Mouse (Mus musculus) liver, postnatal 0 days (tissue): ENCODE measurements around the gene Sdk1. TPM values are rescaled to one million over a fixed set of nuclear protein-coding genes. Genes with fewer than 3 reads are reported as not detected.

Source experiments
- ATAC-seq: fragments of 200-750 bp; cut with Nextera tagmentation; 2 replicates; pipeline ENCODE4 v1.8.0; 2017; ENCODE audit warnings: mild to moderate bottlenecking, moderate library complexity
- DNase-seq: peaks from one replicate; pipeline ENCODE4 v3.0.0-alpha.2; 2016
- H3K27ac ChIP-seq: fragments of 300-500 bp; sonication (generic); 2 replicates; pipeline ENCODE4 v1.5.1; 2014; ENCODE audit warnings: antibody characterized with exemption, moderate library complexity, mild to moderate bottlenecking, low read depth
- H3K27me3 ChIP-seq: fragments of 300-500 bp; sonication (generic); 2 replicates; pipeline ENCODE4 v1.6.1; 2014; ENCODE audit warnings: low read length, control low read depth, mixed read lengths; ENCODE audit not compliant: insufficient read depth
- H3K36me3 ChIP-seq: fragments of 300-500 bp; sonication (generic); replicated peaks from 2 replicates; pipeline ENCODE4 v1.6.1; 2014; ENCODE audit warnings: mild to moderate bottlenecking, control low read depth, low read length, moderate library complexity, mixed read lengths; ENCODE audit not compliant: insufficient read depth
- H3K4me1 ChIP-seq: fragments of 300-500 bp; sonication (generic); 2 replicates; pipeline ENCODE4 v1.6.1; 2014; ENCODE audit warnings: antibody characterized with exemption, mild to moderate bottlenecking, control low read depth; ENCODE audit not compliant: insufficient read depth
- H3K4me2 ChIP-seq: fragments of 300-500 bp; sonication (generic); 2 replicates; pipeline ENCODE4 v1.6.1; 2014; ENCODE audit warnings: low read depth, mild to moderate bottlenecking, low read length, moderate library complexity, mixed read lengths
- H3K4me3 ChIP-seq: fragments of 300-500 bp; sonication (generic); 2 replicates; pipeline ENCODE4 v1.5.1; 2014; ENCODE audit warnings: low read depth, low read length
- H3K9ac ChIP-seq: fragments of 300-500 bp; sonication (generic); replicated peaks from 2 replicates; pipeline ENCODE4 v1.6.1; 2014; ENCODE audit warnings: mild to moderate bottlenecking, moderate library complexity
- H3K9me3 ChIP-seq: fragments of 300-500 bp; sonication (generic); 2 replicates; pipeline ENCODE4 v1.6.1; 2016; ENCODE audit warnings: mild to moderate bottlenecking, control low read depth, low read length, mixed read lengths
- CTCF ChIP-seq: sonication (generic); IDR thresholded peaks from 2 replicates; pipeline ENCODE4 v1.5.1; 2016; ENCODE audit warnings: antibody characterized with exemption, low read depth
- EP300 ChIP-seq: IDR thresholded peaks from 2 replicates; pipeline ENCODE4 v1.6.1; 2016; ENCODE audit warnings: antibody characterized with exemption, low read depth, mild to moderate bottlenecking
- WGBS: fragments of 180-500 bp; shearing (Covaris S2); extraction: QIAGEN DNeasy Blood & Tissue Kit; methylation state at CpG from one replicate; pipeline ENCODE4 v1.1.7; 2014; ENCODE audit not compliant: insufficient replicate concordance; 5-methylcytosine and 5-hydroxymethylcytosine counted together
- polyA plus RNA-seq: library from polyadenylated mRNA; unstranded; fragments of >200 nt; fragmentation: Nextera tagmentation; extraction: Ambion mirVana; gene quantifications from 2 replicates; pipeline ENCODE4 v1.2.1, GENCODE M21; 2015

Gene Sdk1
- polyA plus RNA-seq, 1 experiment from 2014 or later: 0.06 TPM

DNA sequence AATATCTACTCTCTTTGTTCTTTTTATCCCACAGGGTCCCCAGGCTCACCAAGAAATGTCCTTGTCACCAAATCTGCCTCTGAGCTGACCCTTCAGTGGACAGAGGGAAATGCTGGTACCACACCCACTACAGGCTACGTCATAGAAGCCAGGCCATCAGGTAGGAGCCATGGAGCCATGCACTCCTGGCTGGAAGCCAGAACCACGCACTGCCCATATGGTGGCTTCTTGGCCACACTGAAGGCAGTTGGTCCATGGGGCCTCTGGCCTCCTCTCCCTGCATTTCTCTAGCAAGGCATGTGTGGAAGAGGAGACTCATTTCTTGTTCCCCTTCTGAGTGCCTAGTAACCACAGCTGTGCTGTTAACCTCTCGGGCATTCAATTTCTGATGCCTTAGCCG, 932.3 kb downstream of the Sdk1 start:
- Histone ChIP-seq H3K9me3 (no peaks in the 10 kb centered on the region), H3K9ac (no peak overlapping the region), H3K36me3 (no peaks in the 10 kb centered on the region), H3K4me3 (no peak overlapping the region), H3K4me2 (no peak overlapping the region), H3K27me3 (no peaks in the 10 kb centered on the region), H3K4me1 (no peaks in the 10 kb centered on the region), H3K27ac (no peak overlapping the region)
- ATAC-seq (no peak), DNase-seq (no peak)
- TF ChIP-seq EP300: no peak
- TF ChIP-seq CTCF: no peak
- 79% methylated on average over 4 of the region's 4 CpGs for WGBS

DNA sequence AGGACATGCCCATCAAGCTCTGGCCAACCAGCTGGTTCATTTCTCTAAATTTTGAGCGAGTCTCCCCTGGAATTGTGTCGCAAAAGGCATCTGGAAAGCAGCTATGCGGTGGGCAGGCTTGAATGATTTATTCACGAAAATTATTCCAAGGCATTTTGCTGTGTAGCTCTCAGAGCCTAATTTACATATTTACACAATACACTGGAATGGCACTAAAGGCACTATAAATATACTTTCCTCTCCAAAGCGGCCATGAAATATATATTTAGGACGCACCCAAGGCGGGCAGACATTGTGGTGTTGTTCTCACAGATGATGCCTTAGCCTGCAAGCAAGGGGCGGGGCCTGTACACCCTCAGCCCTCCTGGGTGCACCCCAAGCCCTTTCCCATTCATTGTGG, 936.9 kb downstream of the Sdk1 start:
- Histone ChIP-seq H3K27me3 (no peaks in the 10 kb centered on the region), H3K27ac (no peak overlapping the region), H3K9ac (no peak overlapping the region), H3K4me1 (no peaks in the 10 kb centered on the region), H3K9me3 (no peaks in the 10 kb centered on the region), H3K36me3 (no peaks in the 10 kb centered on the region), H3K4me3 (no peak overlapping the region), H3K4me2 (no peak overlapping the region)
- ATAC-seq (no peak), DNase-seq (no peak)
- no peak for TF ChIP-seq CTCF
- TF ChIP-seq EP300: no peak
- 78% methylated on average over 8 of the region's 8 CpGs for WGBS

DNA sequence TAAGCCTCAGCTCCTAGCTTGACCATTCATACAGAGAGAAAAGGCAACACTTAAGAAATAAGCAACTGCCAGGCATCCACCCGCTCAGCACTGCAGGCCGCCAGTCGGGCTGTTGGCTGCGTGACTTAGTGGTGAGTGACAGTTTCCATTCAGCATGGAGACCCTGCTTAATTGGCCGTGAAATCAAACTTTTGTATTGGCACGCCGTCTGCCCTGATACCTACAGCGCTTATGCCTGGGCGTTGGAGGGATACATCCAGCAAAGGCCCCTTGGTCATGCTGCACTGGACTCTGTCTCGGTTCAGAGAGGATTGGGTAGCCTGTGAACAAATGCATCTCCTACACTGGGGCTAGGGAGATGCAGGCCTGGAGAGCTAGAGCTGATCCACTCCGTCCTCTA, 938.0 kb downstream of the Sdk1 start:
- H3K27ac ChIP-seq: no peak overlapping the region
- no peaks in the 10 kb centered on the region for H3K4me1 ChIP-seq
- 79% methylated on average over 11 of the region's 11 CpGs for WGBS
- H3K4me3 ChIP-seq: no peak overlapping the region
- no peak overlapping the region for H3K9ac ChIP-seq
- H3K27me3 ChIP-seq: no peaks in the 10 kb centered on the region
- H3K4me2 ChIP-seq: no peak overlapping the region
- TF ChIP-seq CTCF (no peak), EP300 (no peak)
- H3K36me3 ChIP-seq: no peaks in the 10 kb centered on the region
- ATAC-seq (no peak), DNase-seq (no peak)
- H3K9me3 ChIP-seq: no peaks in the 10 kb centered on the region

DNA sequence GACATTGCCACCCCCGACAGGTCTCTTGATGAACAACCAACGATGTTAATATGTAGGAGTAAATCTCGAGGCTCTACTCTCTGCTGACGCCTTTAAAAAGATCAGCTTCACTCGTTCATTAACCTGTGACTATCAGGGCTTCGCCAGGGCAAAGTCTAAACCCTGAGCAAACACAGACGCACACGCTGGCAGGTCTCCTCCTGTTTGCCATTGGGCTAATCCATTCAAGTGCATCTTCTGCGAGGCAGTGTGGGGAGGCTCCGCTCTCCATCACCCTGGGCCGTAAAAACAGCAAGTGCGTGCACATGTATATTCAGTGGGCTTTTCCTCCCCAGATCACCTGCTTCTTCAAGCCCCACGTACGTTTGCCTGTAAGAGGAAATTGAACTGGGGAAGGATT, 940.6 kb downstream of the Sdk1 start:
- 56% methylated on average over 14 of the region's 14 CpGs for WGBS
- no peak overlapping the region for H3K9ac ChIP-seq

DNA sequence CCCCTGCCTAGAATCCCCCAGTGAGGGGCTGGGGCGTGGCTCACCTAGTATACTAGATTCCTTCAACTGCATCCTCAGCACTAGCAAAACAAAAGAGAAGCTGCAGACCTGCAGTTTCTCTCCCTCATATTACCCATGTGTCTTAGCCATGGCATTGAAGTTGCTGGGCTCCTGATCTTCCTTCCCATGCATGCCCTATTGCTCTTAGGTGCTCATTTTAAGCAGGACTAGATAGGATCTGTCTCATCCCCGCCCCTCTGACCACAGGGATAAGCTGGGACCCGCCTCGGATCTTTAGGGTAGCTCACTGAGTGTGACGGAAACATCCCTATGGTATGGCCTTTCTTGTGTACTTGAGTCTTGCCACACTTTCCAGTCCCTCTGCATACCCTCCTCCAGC, 947.5 kb downstream of the Sdk1 start:
- no peak for DNase-seq
- no peaks in the 10 kb centered on the region for H3K36me3 ChIP-seq
- 65% methylated on average over 5 of the region's 5 CpGs for WGBS

More for the DNA sequence above, 940.6 kb downstream of the Sdk1 start:
- peak; percentile 48 for DNase-seq
- H3K27ac ChIP-seq: no peak overlapping the region
- ATAC-seq: peak; percentile 74
- no peaks in the 10 kb centered on the region for H3K36me3 ChIP-seq
- TF ChIP-seq EP300 (no peak), CTCF (no peak)
- no peaks in the 10 kb centered on the region for H3K9me3 ChIP-seq
- H3K4me1 ChIP-seq: no peaks in the 10 kb centered on the region
- no peak overlapping the region for H3K4me3 ChIP-seq
- no peaks in the 10 kb centered on the region for H3K27me3 ChIP-seq
- no peak overlapping the region for H3K4me2 ChIP-seq

DNA sequence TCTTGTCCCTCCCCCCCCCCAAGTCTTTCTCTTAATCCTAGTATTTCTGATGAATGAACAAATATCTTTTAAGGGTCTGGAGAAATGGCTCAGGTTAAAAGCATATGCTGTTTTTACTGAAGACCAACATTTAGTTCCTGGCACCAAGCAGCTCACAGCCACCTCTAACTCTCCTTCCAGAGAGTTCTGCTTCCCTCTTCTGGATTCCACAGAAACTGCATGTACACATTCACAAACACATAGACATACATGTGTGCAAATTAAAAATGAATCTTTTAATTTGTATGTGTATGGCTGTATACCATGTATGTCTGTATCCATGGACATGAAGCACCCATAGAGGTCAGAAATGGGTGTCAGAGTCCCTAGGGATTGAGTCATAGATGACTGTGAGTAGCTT, 968.6 kb downstream of the Sdk1 start:
- no peaks in the 10 kb centered on the region for H3K9me3 ChIP-seq
- no peak overlapping the region for H3K4me3 ChIP-seq
- H3K4me1 ChIP-seq: no peaks in the 10 kb centered on the region
- no peak for ATAC-seq
- no peak overlapping the region for H3K9ac ChIP-seq
- H3K36me3 ChIP-seq: no peaks in the 10 kb centered on the region
- DNase-seq: no peak
- no peaks in the 10 kb centered on the region for H3K27me3 ChIP-seq
- TF ChIP-seq CTCF: peak; percentile 45
- no peak for TF ChIP-seq EP300
- no peak overlapping the region for H3K4me2 ChIP-seq
- no peak overlapping the region for H3K27ac ChIP-seq

More for the DNA sequence above, 947.5 kb downstream of the Sdk1 start:
- no peak overlapping the region for H3K4me3 ChIP-seq
- no peaks in the 10 kb centered on the region for H3K9me3 ChIP-seq
- H3K4me1 ChIP-seq: no peaks in the 10 kb centered on the region
- no peaks in the 10 kb centered on the region for H3K27me3 ChIP-seq
- H3K4me2 ChIP-seq: no peak overlapping the region
- ATAC-seq: no peak
- H3K27ac ChIP-seq: no peak overlapping the region
- H3K9ac ChIP-seq: no peak overlapping the region
- TF ChIP-seq CTCF (no peak), EP300 (no peak)

DNA sequence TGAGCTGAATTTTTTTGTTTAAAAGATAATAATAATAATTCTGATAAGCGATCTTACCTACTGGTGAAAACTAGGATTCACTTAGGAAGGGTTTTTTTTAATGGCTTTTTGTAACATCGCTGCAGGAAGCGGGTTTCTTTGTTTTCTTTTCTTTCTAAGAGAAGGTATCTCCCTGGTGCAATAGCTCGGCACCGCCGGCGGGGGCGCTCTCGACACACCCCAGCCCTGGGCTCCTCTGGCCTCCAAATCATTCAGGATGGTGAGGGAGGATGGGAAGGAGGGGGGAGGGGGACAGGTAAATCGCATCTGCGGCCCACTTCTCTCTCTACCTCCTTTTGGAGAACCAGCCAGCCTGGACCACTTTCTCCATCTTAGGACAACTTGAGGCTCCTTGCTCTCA, 971.0 kb downstream of the Sdk1 start:
- WGBS: 60% methylated on average over 11 of the region's 11 CpGs

More for the DNA sequence above, 971.0 kb downstream of the Sdk1 start:
- H3K4me1 ChIP-seq: no peaks in the 10 kb centered on the region
- H3K9ac ChIP-seq: no peak overlapping the region
- no peaks in the 10 kb centered on the region for H3K27me3 ChIP-seq
- H3K36me3 ChIP-seq: no peaks in the 10 kb centered on the region
- H3K27ac ChIP-seq: no peak overlapping the region
- TF ChIP-seq EP300 (no peak), CTCF (no peak)
- DNase-seq: no peak
- H3K9me3 ChIP-seq: no peaks in the 10 kb centered on the region
- no peak overlapping the region for H3K4me2 ChIP-seq
- ATAC-seq: no peak
- no peak overlapping the region for H3K4me3 ChIP-seq
